Mouse (Mus musculus): ENCODE measurements at regions not wholly inside any gene's neighbourhood (a gene's known extent, or its start where the extent isn't known, plus 50 kb on each side); places are given as distances from the start of the nearest gene placed in this dataset.

- no peak overlapping the region for H3K27ac ChIP-seq
- H3K4me1 ChIP-seq (replicated peaks): no peaks in the 10 kb centered on the region
- no peaks in the 10 kb centered on the region for H3K27me3 ChIP-seq
- no peak overlapping the region for H3K4me3 ChIP-seq (replicated peaks)
- no peak for ATAC-seq (ENCODE audit: insufficient number of reproducible peaks, insufficient read depth, low FRiP score, low TSS enrichment, low read depth)
- no peak overlapping the region for H3K9ac ChIP-seq (replicated peaks)
- no peaks in the 10 kb centered on the region for H3K36me3 ChIP-seq
- H3K4me2 ChIP-seq: no peak overlapping the region
- 93% methylated on average over 4 of the region's 4 CpGs for WGBS
- H3K9me3 ChIP-seq: no peaks in the 10 kb centered on the region
Measured at GRCm38 (mm10) chr17:52299769-52300168, 302.7 kb upstream of the Kcnh8 start.

- H3K9me3 ChIP-seq: no peaks in the 10 kb centered on the region
- no peak overlapping the region for H3K27ac ChIP-seq
- H3K4me1 ChIP-seq (replicated peaks): no peaks in the 10 kb centered on the region
- no peak overlapping the region for H3K4me2 ChIP-seq
- no peaks in the 10 kb centered on the region for H3K36me3 ChIP-seq
- no peak overlapping the region for H3K9ac ChIP-seq (replicated peaks)
- H3K4me3 ChIP-seq (replicated peaks): no peak overlapping the region
- H3K27me3 ChIP-seq: no peaks in the 10 kb centered on the region
- no peak for ATAC-seq (ENCODE audit: insufficient number of reproducible peaks, insufficient read depth, low FRiP score, low TSS enrichment, low read depth)
- 89% methylated on average over 2 of the region's 2 CpGs for WGBS
Measured at GRCm38 (mm10) chr17:52285392-52285791, 317.1 kb upstream of the Kcnh8 start.

GRCm38 (mm10) chr17:52282264-52282663 lies 320.2 kb upstream of the Kcnh8 start:
- H3K27me3 ChIP-seq: no peaks in the 10 kb centered on the region
- no peaks in the 10 kb centered on the region for H3K9me3 ChIP-seq
- no peak for ATAC-seq (ENCODE audit: insufficient number of reproducible peaks, insufficient read depth, low FRiP score, low TSS enrichment, low read depth)
- no peak overlapping the region for H3K4me2 ChIP-seq
- H3K27ac ChIP-seq: no peak overlapping the region
- no peak overlapping the region for H3K9ac ChIP-seq (replicated peaks)
- H3K4me1 ChIP-seq (replicated peaks): no peaks in the 10 kb centered on the region
- H3K4me3 ChIP-seq (replicated peaks): no peak overlapping the region
- no peaks in the 10 kb centered on the region for H3K36me3 ChIP-seq
- 57% methylated on average over 3 of the region's 3 CpGs for WGBS

GRCm38 (mm10) chr17:52278523-52278922 lies 324.0 kb upstream of the Kcnh8 start:
- Histone ChIP-seq H3K4me2 (no peak overlapping the region), H3K4me3 (replicated peaks) (no peak overlapping the region), H3K27me3 (no peaks in the 10 kb centered on the region), H3K36me3 (no peaks in the 10 kb centered on the region), H3K4me1 (replicated peaks) (no peaks in the 10 kb centered on the region), H3K9ac (replicated peaks) (no peak overlapping the region), H3K9me3 (no peaks in the 10 kb centered on the region), H3K27ac (no peak overlapping the region)
- no peak for ATAC-seq (ENCODE audit: insufficient number of reproducible peaks, insufficient read depth, low FRiP score, low TSS enrichment, low read depth)
- 82% methylated on average over 4 of the region's 4 CpGs for WGBS

- no peak overlapping the region for H3K27ac ChIP-seq
- H3K36me3 ChIP-seq: no peaks in the 10 kb centered on the region
- no peak overlapping the region for H3K4me3 ChIP-seq (replicated peaks)
- H3K9me3 ChIP-seq: no peaks in the 10 kb centered on the region
- WGBS: 83% methylated on average over 2 of the region's 2 CpGs
- H3K9ac ChIP-seq (replicated peaks): no peak overlapping the region
- H3K4me1 ChIP-seq (replicated peaks): no peaks in the 10 kb centered on the region
- no peaks in the 10 kb centered on the region for H3K27me3 ChIP-seq
- no peak for ATAC-seq (ENCODE audit: insufficient number of reproducible peaks, insufficient read depth, low FRiP score, low TSS enrichment, low read depth)
- no peak overlapping the region for H3K4me2 ChIP-seq
Measured at GRCm38 (mm10) chr17:52268792-52269191, 333.7 kb upstream of the Kcnh8 start.

GRCm38 (mm10) chr17:52251284-52251683 lies 351.2 kb upstream of the Kcnh8 start:
- Histone ChIP-seq H3K9me3 (no peaks in the 10 kb centered on the region), H3K27me3 (no peaks in the 10 kb centered on the region), H3K36me3 (no peaks in the 10 kb centered on the region), H3K27ac (no peak overlapping the region), H3K4me1 (replicated peaks) (no peaks in the 10 kb centered on the region), H3K4me2 (no peak overlapping the region), H3K9ac (replicated peaks) (no peak overlapping the region), H3K4me3 (replicated peaks) (no peak overlapping the region)
- no peak for ATAC-seq (ENCODE audit: insufficient number of reproducible peaks, insufficient read depth, low FRiP score, low TSS enrichment, low read depth)

- no peak overlapping the region for H3K4me3 ChIP-seq (replicated peaks)
- H3K9ac ChIP-seq (replicated peaks): no peak overlapping the region
- H3K9me3 ChIP-seq: no peaks in the 10 kb centered on the region
- no peaks in the 10 kb centered on the region for H3K27me3 ChIP-seq
- ATAC-seq (ENCODE audit: insufficient number of reproducible peaks, insufficient read depth, low FRiP score, low TSS enrichment, low read depth): no peak
- no peaks in the 10 kb centered on the region for H3K36me3 ChIP-seq
- WGBS: 88% methylated on average over 3 of the region's 3 CpGs
- H3K4me2 ChIP-seq: no peak overlapping the region
- H3K4me1 ChIP-seq (replicated peaks): no peaks in the 10 kb centered on the region
- no peak overlapping the region for H3K27ac ChIP-seq
Measured at GRCm38 (mm10) chr17:52225584-52225983, 376.9 kb upstream of the Kcnh8 start.

GRCm38 (mm10) chr17:52220422-52220821 lies 382.1 kb upstream of the Kcnh8 start:
- H3K27me3 ChIP-seq: no peaks in the 10 kb centered on the region
- no peak overlapping the region for H3K4me2 ChIP-seq
- no peak overlapping the region for H3K4me3 ChIP-seq (replicated peaks)
- no peak overlapping the region for H3K27ac ChIP-seq
- no peaks in the 10 kb centered on the region for H3K4me1 ChIP-seq (replicated peaks)
- ATAC-seq (ENCODE audit: insufficient number of reproducible peaks, insufficient read depth, low FRiP score, low TSS enrichment, low read depth): no peak
- no peak overlapping the region for H3K9ac ChIP-seq (replicated peaks)
- WGBS: 88% methylated on average over 3 of the region's 3 CpGs
- H3K36me3 ChIP-seq: no peaks in the 10 kb centered on the region
- no peaks in the 10 kb centered on the region for H3K9me3 ChIP-seq

GRCm38 (mm10) chr17:52217411-52217810 lies 384.3 kb upstream of the Satb1 start:
- Histone ChIP-seq H3K4me2 (no peak overlapping the region), H3K36me3 (no peaks in the 10 kb centered on the region), H3K9ac (replicated peaks) (no peak overlapping the region), H3K27ac (no peak overlapping the region), H3K4me1 (replicated peaks) (no peaks in the 10 kb centered on the region), H3K27me3 (no peaks in the 10 kb centered on the region), H3K4me3 (replicated peaks) (no peak overlapping the region), H3K9me3 (no peaks in the 10 kb centered on the region)
- ATAC-seq (ENCODE audit: insufficient number of reproducible peaks, insufficient read depth, low FRiP score, low TSS enrichment, low read depth): no peak

- H3K4me1 ChIP-seq (replicated peaks): no peaks in the 10 kb centered on the region
- H3K9me3 ChIP-seq: no peaks in the 10 kb centered on the region
- H3K4me3 ChIP-seq (replicated peaks): no peak overlapping the region
- ATAC-seq (ENCODE audit: insufficient number of reproducible peaks, insufficient read depth, low FRiP score, low TSS enrichment, low read depth): no peak
- no peak overlapping the region for H3K4me2 ChIP-seq
- 81% methylated on average over 2 of the region's 2 CpGs for WGBS
- no peak overlapping the region for H3K27ac ChIP-seq
- H3K9ac ChIP-seq (replicated peaks): no peak overlapping the region
- no peaks in the 10 kb centered on the region for H3K27me3 ChIP-seq
- no peaks in the 10 kb centered on the region for H3K36me3 ChIP-seq
Measured at GRCm38 (mm10) chr17:52212944-52213343, 379.9 kb upstream of the Satb1 start.

GRCm38 (mm10) chr17:52210483-52210882 lies 377.4 kb upstream of the Satb1 start:
- no peak overlapping the region for H3K4me3 ChIP-seq (replicated peaks)
- H3K9ac ChIP-seq (replicated peaks): no peak overlapping the region
- H3K36me3 ChIP-seq: no peaks in the 10 kb centered on the region
- H3K4me1 ChIP-seq (replicated peaks): no peaks in the 10 kb centered on the region
- no peaks in the 10 kb centered on the region for H3K27me3 ChIP-seq
- no peaks in the 10 kb centered on the region for H3K9me3 ChIP-seq
- no peak overlapping the region for H3K4me2 ChIP-seq
- WGBS: 90% methylated on average over 6 of the region's 6 CpGs
- ATAC-seq (ENCODE audit: insufficient number of reproducible peaks, insufficient read depth, low FRiP score, low TSS enrichment, low read depth): no peak
- H3K27ac ChIP-seq: no peak overlapping the region

- Histone ChIP-seq H3K4me3 (replicated peaks) (no peak overlapping the region), H3K27me3 (no peaks in the 10 kb centered on the region), H3K4me1 (replicated peaks) (no peaks in the 10 kb centered on the region), H3K4me2 (no peak overlapping the region), H3K36me3 (no peaks in the 10 kb centered on the region), H3K27ac (no peak overlapping the region), H3K9ac (replicated peaks) (no peak overlapping the region), H3K9me3 (no peaks in the 10 kb centered on the region)
- no peak for ATAC-seq (ENCODE audit: insufficient number of reproducible peaks, insufficient read depth, low FRiP score, low TSS enrichment, low read depth)
- whole genome bisulfite sequencing: 93% methylated on average over 4 of the region's 4 CpGs
Measured at GRCm38 (mm10) chr17:52197731-52198130, 364.6 kb upstream of the Satb1 start.

All from limb, embryonic 12.5 days (tissue).